Mouse (Mus musculus) E14TG2a.4 (cell line): ENCODE measurements around the gene Ebp.

Source experiments
- CTCF ChIP-seq: conservative IDR thresholded peaks from 2 replicates; pipeline ENCODE4 v1.5.1; 2014; ENCODE audit warnings: low read length
- NANOG ChIP-seq: IDR thresholded peaks from 2 replicates; pipeline ENCODE4 v1.6.1; 2014; ENCODE audit warnings: borderline replicate concordance, low read length, mixed read lengths
- POU5F1 ChIP-seq: IDR thresholded peaks from 2 replicates; pipeline ENCODE4 v1.6.1; 2014; ENCODE audit warnings: low read length, borderline replicate concordance

GRCm38 (mm10) chrX:8205551-8205950, 12.2 kb upstream of the Ebp start:
- TF ChIP-seq CTCF (no peak), NANOG (no peak), POU5F1 (no peak)
